Mouse (Mus musculus) 416B (cell line): ENCODE data around the gene E130114P18Rik.
A peak's percentile ranks its signal among the peaks of the same experiment; 100 is the strongest.

ENCODE experiments used
- DNase-seq: peaks from one replicate; pipeline ENCODE4 v3.0.0; 2011; ENCODE audit warnings: low read depth

Gene E130114P18Rik

GRCm38 (mm10) chr4:97602579-97602978, 175.3 kb downstream of the E130114P18Rik start:
- no peak for DNase-seq

GRCm38 (mm10) chr4:97600875-97601835, 176.7 kb downstream of the E130114P18Rik start:
- DNase-seq = no peak

GRCm38 (mm10) chr4:97597443-97597842, 180.4 kb downstream of the E130114P18Rik start:
- DNase-seq = no peak

GRCm38 (mm10) chr4:97596348-97596747, 181.5 kb downstream of the E130114P18Rik start:
- DNase-seq = no peak

- no peak for DNase-seq
These were observed 184.0 kb downstream of the E130114P18Rik start for GRCm38 (mm10) chr4:97593869-97594268.

GRCm38 (mm10) chr4:97589790-97590189, 188.1 kb downstream of the E130114P18Rik start:
- no peak for DNase-seq

- DNase-seq = no peak
These were observed 190.4 kb downstream of the E130114P18Rik start for GRCm38 (mm10) chr4:97587412-97588010.

- DNase-seq = no peak
These were observed 192.7 kb downstream of the E130114P18Rik start for GRCm38 (mm10) chr4:97585170-97585569.

GRCm38 (mm10) chr4:97584445-97585130, 193.3 kb downstream of the E130114P18Rik start:
- DNase-seq = no peak

- no peak for DNase-seq
These were observed 195.0 kb downstream of the E130114P18Rik start for GRCm38 (mm10) chr4:97582796-97583430.

- DNase-seq = no peak
These were observed 195.8 kb downstream of the E130114P18Rik start for GRCm38 (mm10) chr4:97582064-97582415.

- DNase-seq = no peak
These were observed 196.4 kb downstream of the E130114P18Rik start for GRCm38 (mm10) chr4:97581314-97582063.

- no peak for DNase-seq
These were observed 197.0 kb downstream of the E130114P18Rik start for GRCm38 (mm10) chr4:97580906-97581305.

GRCm38 (mm10) chr4:97578571-97579165, 199.2 kb downstream of the E130114P18Rik start:
- no peak for DNase-seq

- no peak for DNase-seq
These were observed 200.4 kb downstream of the E130114P18Rik start for GRCm38 (mm10) chr4:97577431-97577830.

- DNase-seq = no peak
These were observed 202.4 kb downstream of the E130114P18Rik start for GRCm38 (mm10) chr4:97575447-97575846.

- DNase-seq = no peak
These were observed 208.6 kb downstream of the E130114P18Rik start for GRCm38 (mm10) chr4:97569320-97569719.

- peak; percentile 73 for DNase-seq
These were observed 213.2 kb downstream of the E130114P18Rik start for GRCm38 (mm10) chr4:97564656-97565055.

GRCm38 (mm10) chr4:97564199-97564598, 213.7 kb downstream of the E130114P18Rik start:
- DNase-seq = no peak

- DNase-seq = no peak
These were observed 220.3 kb downstream of the E130114P18Rik start for GRCm38 (mm10) chr4:97557585-97557984.

- DNase-seq = no peak
These were observed 233.9 kb downstream of the E130114P18Rik start for GRCm38 (mm10) chr4:97544016-97544415.
